Mouse (Mus musculus): ENCODE results near the gene Dido1.

- no peak for TF ChIP-seq POLR2A (IDR thresholded peaks at IDR 0.05; ENCODE audit: control insufficient read depth, extremely low read depth, insufficient read depth, low read length, poor library complexity)
- no peak for TF ChIP-seq CTCF (IDR thresholded peaks at IDR 0.05; ENCODE audit: borderline replicate concordance, control insufficient read depth, extremely low read depth, insufficient read depth, low read length, poor library complexity)
Observed at GRCm38 (mm10) chr2:180731984-180732383, 22.2 kb upstream of the Dido1 start.

Data from thymus, adult 2 months (tissue).